Mouse (Mus musculus) liver, embryonic 15.5 days (tissue): ENCODE results near the gene Ptprcap. TPM values are rescaled to one million over a fixed set of nuclear protein-coding genes. Genes with fewer than 3 reads are reported as not detected.

Source experiments
- ATAC-seq: fragments of 200-750 bp; cut with Nextera tagmentation; 2 replicates; pipeline ENCODE4 v1.8.0; 2017; ENCODE audit warnings: moderate number of reproducible peaks, mild to moderate bottlenecking, moderate library complexity; ENCODE audit not compliant: insufficient read depth
- H3K27ac ChIP-seq: fragments of 300-500 bp; sonication (generic); replicated peaks from 2 replicates; pipeline ENCODE4 v1.5.1; 2015; ENCODE audit warnings: mild to moderate bottlenecking, inconsistent platforms
- H3K27me3 ChIP-seq: fragments of 300-500 bp; sonication (generic); 2 replicates; pipeline ENCODE4 v1.6.1; 2015; ENCODE audit warnings: mild to moderate bottlenecking, inconsistent platforms
- H3K36me3 ChIP-seq: fragments of 300-500 bp; sonication (generic); replicated peaks from 2 replicates; pipeline ENCODE4 v1.6.1; 2015; ENCODE audit warnings: moderate library complexity, mild to moderate bottlenecking, inconsistent platforms
- H3K4me1 ChIP-seq: fragments of 300-500 bp; sonication (generic); replicated peaks from 2 replicates; pipeline ENCODE4 v1.6.1; 2015; ENCODE audit warnings: inconsistent platforms
- H3K4me2 ChIP-seq: fragments of 300-500 bp; sonication (generic); 2 replicates; pipeline ENCODE4 v1.6.1; 2015; ENCODE audit warnings: moderate library complexity, mild to moderate bottlenecking, inconsistent platforms
- H3K4me3 ChIP-seq: fragments of 300-500 bp; sonication (generic); replicated peaks from 2 replicates; pipeline ENCODE4 v1.5.1; 2015; ENCODE audit warnings: mild to moderate bottlenecking, inconsistent platforms
- H3K9ac ChIP-seq: fragments of 300-500 bp; sonication (generic); 2 replicates; pipeline ENCODE4 v1.6.1; 2015; ENCODE audit warnings: moderate library complexity, mild to moderate bottlenecking, inconsistent platforms
- H3K9me3 ChIP-seq: fragments of 300-500 bp; sonication (generic); replicated peaks from 2 replicates; pipeline ENCODE4 v1.6.1; 2016; ENCODE audit warnings: inconsistent platforms
- WGBS: fragments of 180-500 bp; shearing (Covaris S2); methylation state at CpG from one replicate; pipeline ENCODE4 v1.1.7; 2015; ENCODE audit warnings: mixed read lengths; ENCODE audit not compliant: insufficient replicate concordance; 5-methylcytosine and 5-hydroxymethylcytosine counted together
- polyA plus RNA-seq: library from polyadenylated mRNA; unstranded; fragments of >200 nt; fragmentation: Nextera tagmentation; extraction: Ambion mirVana; gene quantifications from 2 replicates; pipeline ENCODE4 v1.2.1, GENCODE M21; 2015

The Ptprcap gene
- polyA plus RNA-seq, 1 experiment from 2014 or later: 15.6 TPM

DNA sequence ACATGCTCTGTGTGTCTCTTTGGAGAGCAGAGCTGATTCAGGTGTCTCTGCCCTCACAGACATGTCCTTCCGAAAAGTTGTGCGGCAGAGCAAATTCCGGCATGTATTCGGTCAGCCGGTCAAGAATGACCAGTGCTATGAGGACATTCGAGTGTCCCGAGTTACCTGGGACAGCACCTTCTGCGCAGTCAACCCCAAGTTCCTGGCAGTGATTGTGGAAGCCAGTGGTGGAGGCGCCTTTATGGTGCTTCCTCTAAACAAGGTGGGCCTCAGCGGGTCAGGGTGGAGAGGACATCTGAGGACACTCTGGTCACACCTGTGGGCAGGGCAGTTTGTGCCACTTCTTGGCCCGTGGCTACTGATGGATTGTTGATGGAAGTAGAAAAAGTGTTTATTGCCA, 4.1 kb upstream of the Ptprcap start:
- Histone ChIP-seq H3K4me3 (peak overlapping the region; percentile 79), H3K36me3 (peaks cover 37% of the 10 kb centered on the region), H3K4me2 (peak overlapping the region; percentile 85), H3K27me3 (no peaks in the 10 kb centered on the region), H3K9ac (peak overlapping the region; percentile 86), H3K27ac (peak overlapping the region; percentile 79), H3K4me1 (peaks cover 56% of the 10 kb centered on the region), H3K9me3 (no peaks in the 10 kb centered on the region)
- 64% methylated on average over 11 of the region's 11 CpGs for WGBS
- no peak for ATAC-seq

DNA sequence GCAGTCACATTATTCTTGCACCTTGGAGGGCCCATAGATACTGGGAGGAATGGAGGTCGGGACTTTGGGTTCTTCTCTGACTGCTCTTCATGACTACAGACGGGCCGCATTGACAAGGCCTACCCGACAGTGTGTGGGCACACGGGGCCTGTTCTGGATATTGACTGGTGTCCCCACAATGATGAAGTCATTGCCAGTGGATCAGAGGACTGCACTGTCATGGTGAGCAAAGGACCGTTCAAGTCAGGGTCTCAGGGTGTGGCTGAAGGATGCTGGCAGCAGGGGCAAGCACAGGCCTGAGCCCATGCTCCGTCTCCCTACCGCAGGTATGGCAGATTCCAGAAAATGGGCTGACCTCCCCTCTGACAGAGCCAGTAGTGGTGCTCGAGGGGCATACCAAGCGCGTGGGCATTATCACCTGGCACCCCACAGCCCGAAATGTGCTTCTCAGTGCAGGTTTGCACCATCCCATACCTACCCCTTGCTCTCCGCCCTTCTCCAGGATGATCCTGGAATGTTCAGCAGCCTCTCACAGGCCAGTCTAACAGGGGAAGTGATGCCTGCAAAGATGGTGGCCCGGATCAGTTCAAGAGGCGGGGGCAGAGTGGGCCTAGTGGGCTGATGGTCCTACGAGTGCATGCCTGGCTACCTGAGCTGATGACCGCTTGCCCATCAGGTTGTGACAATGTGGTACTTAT, 3.5 kb upstream of the Ptprcap start:
- Histone ChIP-seq H3K9me3 (no peaks in the 10 kb centered on the region), H3K4me2 (peak overlapping the region; percentile 85), H3K36me3 (peaks cover 37% of the 10 kb centered on the region), H3K27me3 (no peaks in the 10 kb centered on the region), H3K4me1 (peaks cover 57% of the 10 kb centered on the region), H3K9ac (no peak overlapping the region), H3K27ac (no peak overlapping the region; the same call in 1 of the 2 replicates), H3K4me3 (no peak overlapping the region; the same call in 1 of the 2 replicates)
- WGBS: 86% methylated on average over 17 of the region's 17 CpGs
- ATAC-seq: no peak

DNA sequence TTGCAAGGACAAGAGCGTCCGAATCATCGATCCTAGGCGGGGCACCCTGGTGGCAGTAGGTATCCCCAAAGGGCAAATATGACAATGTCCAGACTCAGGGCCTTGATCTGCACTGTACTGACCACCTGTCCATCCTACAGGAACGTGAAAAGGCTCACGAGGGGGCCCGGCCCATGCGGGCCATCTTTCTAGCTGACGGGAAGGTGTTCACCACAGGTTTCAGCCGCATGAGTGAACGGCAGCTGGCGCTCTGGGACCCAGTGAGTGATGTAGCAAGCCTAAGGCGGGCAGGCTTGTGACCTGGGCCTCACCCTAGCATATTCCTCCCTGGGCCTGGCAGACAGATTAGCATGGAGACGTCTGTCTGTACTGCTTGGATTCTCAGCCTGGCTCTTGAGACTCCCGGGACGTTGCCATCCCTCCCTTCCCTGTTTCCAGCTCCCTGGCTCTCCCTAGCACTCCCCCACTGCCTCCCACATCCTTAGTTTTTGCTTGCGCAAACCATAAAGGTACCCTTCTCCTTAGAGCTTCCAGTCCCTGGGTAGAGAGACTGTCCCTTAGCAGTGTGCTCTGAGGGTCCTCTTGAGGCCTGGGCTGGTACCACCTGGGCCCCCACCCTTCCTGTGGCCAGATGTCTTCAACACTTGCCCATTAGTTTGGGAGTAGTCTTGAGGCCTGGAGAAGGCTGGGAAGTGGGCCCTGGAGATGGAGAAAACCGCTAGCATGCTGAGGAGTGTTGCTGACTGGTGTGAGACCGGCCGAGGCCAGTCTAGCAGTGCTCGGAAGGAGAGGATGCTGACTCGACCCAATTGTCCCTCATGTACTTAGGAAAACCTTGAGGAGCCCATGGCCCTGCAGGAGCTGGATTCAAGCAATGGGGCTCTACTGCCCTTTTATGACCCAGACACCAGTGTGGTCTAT, 2.6 kb upstream of the Ptprcap start:
- Histone ChIP-seq H3K4me3 (no peak overlapping the region), H3K9me3 (no peaks in the 10 kb centered on the region), H3K27ac (no peak overlapping the region; the same call in 1 of the 2 replicates), H3K4me1 (peaks cover 63% of the 10 kb centered on the region), H3K36me3 (peaks cover 43% of the 10 kb centered on the region), H3K9ac (no peak overlapping the region), H3K27me3 (no peaks in the 10 kb centered on the region), H3K4me2 (no peak overlapping the region)
- ATAC-seq: no peak
- WGBS: 84% methylated on average over 22 of the region's 22 CpGs

DNA sequence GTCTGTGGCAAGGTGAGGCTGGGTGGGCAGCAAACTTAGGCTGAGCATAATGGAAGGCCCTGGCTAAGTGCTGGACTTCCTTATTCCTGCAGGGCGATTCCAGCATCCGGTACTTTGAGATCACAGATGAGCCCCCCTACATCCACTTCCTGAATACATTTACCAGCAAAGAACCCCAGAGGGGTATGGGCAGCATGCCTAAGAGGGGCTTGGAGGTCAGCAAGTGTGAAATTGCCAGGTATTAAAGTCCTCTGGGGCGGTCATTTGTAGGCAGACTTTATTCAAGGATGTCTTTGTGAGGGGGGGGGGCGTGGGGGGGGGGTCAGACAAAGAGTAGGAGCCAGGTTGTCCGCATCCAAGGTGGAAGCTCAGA, 1.9 kb upstream of the Ptprcap start:
- H3K9ac ChIP-seq: no peak overlapping the region
- H3K4me3 ChIP-seq: no peak overlapping the region
- no peak for ATAC-seq
- no peaks in the 10 kb centered on the region for H3K9me3 ChIP-seq
- no peaks in the 10 kb centered on the region for H3K27me3 ChIP-seq
- WGBS: 68% methylated on average over 5 of the region's 5 CpGs
- no peak overlapping the region for H3K27ac ChIP-seq
- no peak overlapping the region for H3K4me2 ChIP-seq
- peaks cover 49% of the 10 kb centered on the region for H3K36me3 ChIP-seq
- H3K4me1 ChIP-seq: peaks cover 64% of the 10 kb centered on the region

DNA sequence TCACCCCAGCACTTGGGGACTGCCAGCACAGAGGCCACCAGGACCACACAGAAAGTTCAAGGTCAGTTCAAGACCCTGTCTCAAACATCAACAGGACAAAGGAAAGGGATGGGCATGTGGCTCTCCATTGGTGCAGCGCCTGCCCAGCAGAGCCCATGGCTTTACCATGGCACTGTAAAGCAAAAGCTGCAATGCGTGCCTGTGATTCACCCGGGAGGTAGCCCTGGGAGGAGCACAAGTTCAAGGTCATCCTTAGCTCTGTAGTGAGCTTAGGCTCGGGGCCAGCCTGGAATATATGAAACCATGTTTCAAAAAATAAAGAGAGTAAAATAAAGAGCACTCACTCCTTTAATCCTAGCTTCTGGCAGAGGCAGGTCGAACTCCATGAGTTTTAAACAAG, 1.5 kb upstream of the Ptprcap start:
- no peak for ATAC-seq
- Histone ChIP-seq H3K9ac (no peak overlapping the region), H3K4me1 (peaks cover 60% of the 10 kb centered on the region), H3K4me2 (no peak overlapping the region), H3K9me3 (no peaks in the 10 kb centered on the region), H3K36me3 (peaks cover 53% of the 10 kb centered on the region), H3K27ac (no peak overlapping the region), H3K4me3 (no peak overlapping the region), H3K27me3 (no peaks in the 10 kb centered on the region)
- WGBS: 71% methylated on average over 5 of the region's 5 CpGs

DNA sequence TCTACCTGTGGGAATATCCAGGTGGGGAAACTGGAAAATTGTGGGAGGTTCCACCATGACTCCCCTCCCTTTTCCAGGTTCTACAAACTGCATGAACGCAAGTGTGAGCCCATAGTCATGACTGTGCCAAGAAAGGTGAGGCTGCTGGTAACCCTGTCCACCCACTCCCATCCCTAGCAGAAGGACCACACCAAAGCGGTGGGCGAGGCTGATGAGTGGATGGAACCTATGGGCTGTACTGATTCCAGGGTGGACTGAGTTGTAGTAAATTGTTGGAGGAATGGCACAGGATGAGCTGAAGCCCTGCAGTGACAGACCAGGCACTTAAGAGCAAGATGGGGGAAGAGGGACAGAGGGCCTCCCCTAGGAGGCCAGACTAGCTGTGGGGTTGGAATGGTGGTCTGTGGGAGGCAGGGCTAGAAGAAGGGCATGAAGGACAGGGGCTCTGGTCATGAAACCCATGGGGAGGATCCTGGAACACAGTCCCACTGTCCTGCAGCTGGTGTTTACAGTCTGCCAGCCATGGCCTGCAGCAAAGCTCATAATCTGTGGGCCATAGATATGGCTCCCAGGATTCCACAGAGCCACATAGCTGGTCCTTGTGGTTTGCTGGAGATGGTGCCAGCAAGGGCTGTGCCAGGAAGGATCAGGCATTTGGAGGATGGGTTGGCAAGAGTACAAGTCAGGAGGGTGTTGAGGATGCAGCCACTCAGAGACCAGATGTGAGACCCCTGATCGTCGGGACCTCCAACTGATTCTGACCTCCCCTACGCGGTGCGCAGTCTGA, 766 bp upstream of the Ptprcap start:
- H3K27ac ChIP-seq: no peak overlapping the region
- no peak for ATAC-seq
- no peak overlapping the region for H3K4me3 ChIP-seq
- H3K9me3 ChIP-seq: no peaks in the 10 kb centered on the region
- H3K4me1 ChIP-seq: peaks cover 53% of the 10 kb centered on the region
- no peak overlapping the region for H3K4me2 ChIP-seq
- 83% methylated on average over 8 of the region's 8 CpGs for WGBS
- no peak overlapping the region for H3K9ac ChIP-seq
- no peaks in the 10 kb centered on the region for H3K27me3 ChIP-seq
- peaks cover 61% of the 10 kb centered on the region for H3K36me3 ChIP-seq

DNA sequence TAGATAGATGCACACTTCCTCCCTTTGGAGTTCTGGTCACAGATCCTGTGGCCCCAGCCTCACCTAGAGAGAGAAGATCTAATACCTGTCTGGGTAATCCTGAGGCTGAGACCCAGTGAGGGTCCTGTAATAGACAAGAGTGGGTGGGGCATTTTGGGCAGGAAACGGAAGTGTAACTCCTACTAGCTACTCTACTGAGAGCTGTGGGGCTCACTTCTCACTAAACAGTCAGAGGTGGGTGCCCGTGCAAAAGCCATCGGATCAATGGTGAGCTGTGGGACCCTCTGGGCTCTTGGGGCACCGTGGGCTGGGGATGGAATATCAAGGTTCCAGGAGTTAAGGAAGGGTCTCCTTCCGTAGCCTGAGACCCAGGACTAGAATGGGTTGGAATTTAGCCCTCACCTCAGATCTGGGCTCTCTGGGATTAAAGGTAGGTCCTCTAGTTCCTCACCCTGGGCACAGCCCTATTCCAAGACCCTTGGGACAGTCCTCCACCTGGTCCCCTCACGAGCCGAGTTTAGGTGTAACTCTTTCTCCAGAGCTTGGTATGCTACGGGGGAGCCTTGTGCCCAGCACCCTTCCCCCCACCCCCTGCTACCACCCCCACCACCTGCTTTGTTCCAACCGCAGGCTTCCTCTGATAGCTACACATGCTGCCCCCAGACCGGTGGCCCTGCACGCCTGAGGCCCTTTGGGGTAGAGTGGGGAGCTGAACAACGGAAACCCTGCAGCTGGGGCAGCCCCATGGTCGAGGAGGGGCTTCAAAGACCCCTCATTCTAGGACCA, 1.2 kb downstream of the Ptprcap start:
- H3K27me3 ChIP-seq: no peaks in the 10 kb centered on the region
- H3K36me3 ChIP-seq: peaks cover 81% of the 10 kb centered on the region
- 16% methylated on average over 13 of the region's 13 CpGs for WGBS
- 0 out of 2 replicates have a peak overlapping the region, but pooled peaks have one; percentile 15 for H3K9ac ChIP-seq
- no peaks in the 10 kb centered on the region for H3K9me3 ChIP-seq
- H3K4me3 ChIP-seq: peak overlapping the region; percentile 22; the same call in 1 of the 2 replicates
- peaks cover 34% of the 10 kb centered on the region for H3K4me1 ChIP-seq
- ATAC-seq: no peak
- peak overlapping the region; percentile 37 for H3K4me2 ChIP-seq
- H3K27ac ChIP-seq: peak overlapping the region; percentile 22; the same call in 1 of the 2 replicates

DNA sequence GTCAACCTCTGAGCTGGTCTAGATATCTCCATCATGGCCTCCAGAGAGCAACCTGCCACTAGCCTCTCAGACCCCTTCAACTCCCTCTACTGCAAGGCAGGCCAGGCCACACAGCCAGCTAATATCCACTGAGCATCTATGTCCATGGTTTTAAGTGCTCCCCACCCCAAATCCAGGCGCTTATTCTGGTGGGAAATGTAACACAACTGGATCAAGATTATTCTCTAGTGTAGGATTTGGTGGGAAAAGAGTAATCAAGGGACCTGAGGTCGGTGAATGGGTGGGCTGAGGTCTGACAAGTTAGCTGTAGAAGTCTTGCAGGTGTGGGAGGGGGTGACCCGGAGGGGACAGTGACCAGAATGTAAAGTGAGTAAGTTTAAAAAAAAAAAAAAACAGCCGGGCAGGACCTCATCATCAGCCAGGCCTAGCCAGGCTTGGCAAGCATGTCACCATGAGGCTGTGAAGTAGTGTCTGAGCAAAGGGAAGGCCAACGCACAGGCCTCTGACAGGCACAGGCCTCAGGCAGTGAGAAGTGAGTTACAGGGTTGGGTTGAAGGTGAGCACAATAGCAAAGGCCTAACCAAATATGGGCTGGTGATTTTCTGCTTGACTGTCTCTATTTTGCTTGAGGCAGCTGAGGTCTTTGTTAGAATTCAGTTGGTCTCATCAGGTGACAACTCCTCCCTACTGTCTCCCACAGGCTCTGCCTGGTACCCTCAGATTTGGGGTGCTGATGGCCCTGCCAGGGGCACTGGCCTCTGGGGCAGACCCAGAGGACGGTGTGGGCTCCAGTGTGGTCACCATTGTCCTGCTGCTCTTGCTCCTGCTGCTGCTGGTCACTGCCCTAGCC, 2.0 kb downstream of the Ptprcap start:
- peaks cover 81% of the 10 kb centered on the region for H3K36me3 ChIP-seq
- 0 out of 2 replicates have a peak overlapping the region, but pooled peaks have one; percentile 15 for H3K9ac ChIP-seq
- peaks cover 28% of the 10 kb centered on the region for H3K4me1 ChIP-seq
- H3K27ac ChIP-seq: 0 out of 2 replicates have a peak overlapping the region, but pooled peaks have one; percentile 22
- 47% methylated on average over 6 of the region's 6 CpGs for WGBS
- ATAC-seq: no peak
- H3K9me3 ChIP-seq: no peaks in the 10 kb centered on the region
- H3K4me3 ChIP-seq: peak overlapping the region; percentile 22; the same call in 1 of the 2 replicates
- peak overlapping the region; percentile 37 for H3K4me2 ChIP-seq
- no peaks in the 10 kb centered on the region for H3K27me3 ChIP-seq

DNA sequence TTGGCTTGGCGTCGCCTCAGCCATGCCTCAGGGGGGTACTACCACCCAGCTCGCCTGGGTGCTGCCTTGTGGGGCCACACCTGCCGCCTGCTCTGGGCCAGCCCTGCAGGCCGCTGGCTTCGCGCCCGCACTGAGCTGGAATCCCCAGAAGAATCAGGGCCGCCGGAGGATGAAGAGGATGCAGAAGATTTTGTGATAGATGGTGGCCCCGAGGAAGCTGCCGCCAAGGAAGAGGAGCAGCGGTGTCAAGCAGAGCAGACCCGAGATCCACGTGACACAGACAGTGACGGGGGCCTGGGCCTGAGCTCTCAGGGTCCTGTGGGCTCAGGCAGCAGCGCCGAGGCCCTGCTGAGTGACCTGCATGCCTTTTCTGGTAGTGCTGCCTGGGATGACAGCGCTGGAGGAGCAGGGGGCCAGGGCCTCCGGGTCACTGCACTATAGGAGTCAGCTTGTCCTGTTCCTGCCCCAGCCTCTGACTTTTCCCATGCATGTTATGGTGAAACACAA, 2.7 kb downstream of the Ptprcap start:
- Histone ChIP-seq H3K27ac (0 out of 2 replicates have a peak overlapping the region, but pooled peaks have one; percentile 22), H3K9me3 (no peaks in the 10 kb centered on the region), H3K9ac (no peak overlapping the region), H3K36me3 (peaks cover 80% of the 10 kb centered on the region), H3K27me3 (no peaks in the 10 kb centered on the region), H3K4me2 (0 out of 2 replicates have a peak overlapping the region, but pooled peaks have one; percentile 37), H3K4me3 (no peak overlapping the region), H3K4me1 (peaks cover 33% of the 10 kb centered on the region)
- 71% methylated on average over 20 of the region's 20 CpGs for WGBS
- no peak for ATAC-seq
